Mouse (Mus musculus) thymus, postnatal 36 days (tissue): ENCODE data around the gene Slc25a3.
A peak's percentile ranks its signal among the peaks of the same experiment; 100 is the strongest.

Source experiments
- DNase-seq, 2 experiments: peaks; one replicate each; pipeline ENCODE4 v3.0.0; 2022; ENCODE audit warnings: mixed read lengths in 2 of 2

Gene Slc25a3

DNA sequence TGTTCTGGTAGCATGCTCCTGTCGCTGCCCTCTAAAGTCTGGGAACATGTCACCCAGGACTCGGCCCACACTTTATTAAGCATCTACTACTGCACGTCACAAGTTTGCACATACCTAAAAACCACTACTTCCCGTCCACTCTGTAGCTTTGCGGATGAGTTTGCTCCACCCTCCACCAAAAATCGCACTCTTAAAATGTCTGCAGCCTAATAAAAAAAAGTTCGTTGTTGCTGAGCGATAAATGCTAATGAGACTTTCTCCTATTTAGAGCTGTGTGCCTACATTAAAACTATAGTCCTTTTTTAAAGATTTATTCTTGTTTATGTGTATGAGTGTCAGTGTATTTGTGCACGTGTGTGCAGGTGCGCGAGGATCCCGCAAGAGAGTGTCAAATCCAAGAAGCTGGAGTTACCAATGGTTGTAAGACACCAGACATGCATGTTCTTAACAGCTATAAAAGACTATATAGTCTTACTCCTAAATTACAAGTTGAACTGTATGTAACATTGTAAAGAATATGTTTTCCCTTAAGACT is 40.4 kb downstream of the Slc25a3 start:
- DNase-seq, result no peak

DNA sequence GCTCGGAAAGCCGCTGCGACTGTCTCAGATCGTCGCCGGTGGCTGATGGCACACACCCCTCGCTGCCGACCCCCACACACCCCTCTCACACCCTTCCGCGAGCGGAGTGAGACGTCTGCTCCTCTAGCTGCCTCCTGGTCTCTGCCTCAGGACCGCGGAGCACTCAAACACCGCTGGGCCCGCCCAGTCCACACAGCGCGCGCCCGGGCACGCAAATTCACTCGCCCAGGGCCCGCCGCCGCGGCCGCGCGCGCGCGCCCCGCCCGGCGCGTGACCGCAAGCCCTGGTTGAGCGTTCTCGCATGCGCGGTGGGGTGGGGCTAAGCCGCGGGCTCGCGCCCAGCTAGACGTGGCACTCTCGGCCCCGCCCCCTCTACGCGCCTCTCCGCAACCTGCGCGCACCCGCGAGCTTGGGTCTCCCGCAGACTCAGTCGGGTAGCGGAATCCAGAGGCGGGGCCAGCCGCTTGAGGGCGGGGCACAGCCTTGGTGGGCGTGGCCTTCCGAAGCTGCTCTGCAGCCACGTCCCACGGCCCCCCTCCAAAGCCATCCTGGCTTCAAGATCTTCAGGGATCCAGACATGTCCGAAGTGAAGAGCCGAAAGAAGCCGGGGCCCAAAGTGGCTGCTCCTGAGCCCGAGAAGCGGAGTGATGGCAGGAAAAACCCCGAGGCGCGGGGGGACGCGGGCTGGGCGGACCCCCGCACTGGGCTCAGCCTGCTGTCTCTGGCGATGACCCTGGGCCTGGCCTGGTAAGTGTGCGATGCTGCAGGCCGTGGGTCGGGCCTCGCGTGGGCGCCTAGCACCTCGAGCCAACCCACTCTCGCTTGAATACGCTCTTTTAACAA is 41.1 kb downstream of the Slc25a3 start, which contains the start of the genes Apaf1 and Ikbip:
Gene Apaf1 (minus strand): TSS at position 221 of the 843 bp plus-strand sequence.
Gene Ikbip (plus strand): TSS at position 391 of the 843 bp plus-strand sequence.
- DNase-seq, result peak; percentile 100

- DNase-seq, result no peak
Measured at GRCm38 (mm10) chr10:91081959-91082507, 41.8 kb downstream of the Slc25a3 start.

- no peak for DNase-seq
Measured at GRCm38 (mm10) chr10:91080540-91080939, 43.3 kb downstream of the Slc25a3 start.

DNA sequence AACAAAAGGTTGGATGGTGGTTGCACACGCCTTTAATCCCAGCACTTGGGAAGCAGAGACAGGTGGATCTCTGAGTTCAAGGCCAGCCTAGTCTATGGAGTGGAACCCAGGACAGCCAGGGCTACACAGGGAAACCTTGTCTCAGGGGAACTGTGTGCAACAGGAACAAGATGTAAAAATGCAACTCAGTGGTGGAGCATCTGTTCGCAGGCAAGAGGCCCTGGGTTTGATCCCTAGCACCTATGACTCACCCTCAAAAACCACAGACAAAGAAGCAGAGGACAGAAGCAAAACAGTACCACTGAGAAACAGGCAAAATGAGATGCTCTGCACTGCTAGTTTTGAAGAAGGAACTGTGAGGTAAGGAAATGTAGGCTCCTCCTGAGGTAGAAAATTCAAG is 47.2 kb downstream of the Slc25a3 start:
- no peak for DNase-seq

GRCm38 (mm10) chr10:91073345-91073744 is 50.5 kb downstream of the Slc25a3 start:
- no peak for DNase-seq

DNA sequence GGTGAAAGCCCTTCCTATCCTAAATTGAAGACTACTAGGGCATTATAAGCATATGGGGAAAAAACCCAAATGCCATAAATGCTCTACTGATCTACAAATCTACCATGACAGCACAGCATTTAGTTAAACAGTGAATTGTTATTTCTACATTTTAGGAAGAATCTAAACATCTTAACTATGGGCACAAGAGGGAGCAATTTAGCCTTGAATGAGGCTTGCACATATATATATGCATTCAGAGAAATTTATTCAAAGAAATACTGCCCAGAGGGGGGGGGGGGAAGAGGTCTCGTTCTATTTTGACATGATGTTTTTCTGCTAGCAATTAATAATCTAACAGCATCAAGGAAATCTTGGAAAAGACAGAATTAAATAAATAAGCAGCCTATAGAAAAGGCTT is 52.1 kb downstream of the Slc25a3 start:
- DNase-seq, result no peak
